Mouse (Mus musculus): ENCODE measurements at regions not wholly inside any gene's neighbourhood (a gene's known extent, or its start where the extent isn't known, plus 50 kb on each side); places are given as distances from the start of the nearest gene placed in this dataset.

- TF ChIP-seq MYOG (IDR thresholded peaks at IDR 0.05; ENCODE audit: control insufficient read depth in 1 of 3, insufficient read depth in 1 of 3, insufficient read length in 2 of 3, low read depth in 2 of 3) (no peak), CEBPB (IDR thresholded peaks at IDR 0.05; ENCODE audit: insufficient read depth, poor library complexity, severe bottlenecking) (no peak)
These were observed 926.3 kb downstream of the 4930447A16Rik start for GRCm38 (mm10) chr15:38351701-38352100.
